Mouse (Mus musculus) embryonic fibroblast, embryonic 13.5 days (primary cell): ENCODE data around the gene Mpzl3. TPM values are rescaled to one million over a fixed set of nuclear protein-coding genes. Genes with fewer than 3 reads are reported as not detected.
A peak's percentile ranks its signal among the peaks of the same experiment; 100 is the strongest.

Experiments used
- H3K27ac ChIP-seq: 2 replicates; pipeline ENCODE4 v1.5.1; 2012; ENCODE audit warnings: low read length, control low read depth, inconsistent platforms; ENCODE audit not compliant: insufficient read depth
- H3K4me1 ChIP-seq: 2 replicates; pipeline ENCODE4 v1.6.1; 2011; ENCODE audit warnings: low read length; ENCODE audit not compliant: control insufficient read depth, insufficient read depth
- H3K4me3 ChIP-seq: 2 replicates; pipeline ENCODE4 v1.5.1; 2011; ENCODE audit warnings: mild to moderate bottlenecking, control low read depth, low read length; ENCODE audit not compliant: insufficient read depth
- CTCF ChIP-seq: IDR thresholded peaks from 2 replicates; pipeline ENCODE4 v1.5.1; 2011; ENCODE audit warnings: mild to moderate bottlenecking, control low read depth, low read length, moderate library complexity, borderline replicate concordance; ENCODE audit not compliant: insufficient read depth
- POLR2A ChIP-seq: IDR thresholded peaks from 2 replicates; pipeline ENCODE4 v1.6.1; 2011; ENCODE audit warnings: low read depth, mild to moderate bottlenecking, control low read depth, low read length, moderate library complexity
- polyA plus RNA-seq: library from polyadenylated mRNA; stranded (reverse); fragments of >200 nt; gene quantifications from 2 replicates; pipeline ENCODE4 v1.2.4, GENCODE M21; 2011; ENCODE audit warnings: low read depth; ENCODE audit not compliant: missing spikeins, insufficient read length

Mpzl3 gene
- 3.4 and 4.0 TPM in 2 replicates for polyA plus RNA-seq

DNA sequence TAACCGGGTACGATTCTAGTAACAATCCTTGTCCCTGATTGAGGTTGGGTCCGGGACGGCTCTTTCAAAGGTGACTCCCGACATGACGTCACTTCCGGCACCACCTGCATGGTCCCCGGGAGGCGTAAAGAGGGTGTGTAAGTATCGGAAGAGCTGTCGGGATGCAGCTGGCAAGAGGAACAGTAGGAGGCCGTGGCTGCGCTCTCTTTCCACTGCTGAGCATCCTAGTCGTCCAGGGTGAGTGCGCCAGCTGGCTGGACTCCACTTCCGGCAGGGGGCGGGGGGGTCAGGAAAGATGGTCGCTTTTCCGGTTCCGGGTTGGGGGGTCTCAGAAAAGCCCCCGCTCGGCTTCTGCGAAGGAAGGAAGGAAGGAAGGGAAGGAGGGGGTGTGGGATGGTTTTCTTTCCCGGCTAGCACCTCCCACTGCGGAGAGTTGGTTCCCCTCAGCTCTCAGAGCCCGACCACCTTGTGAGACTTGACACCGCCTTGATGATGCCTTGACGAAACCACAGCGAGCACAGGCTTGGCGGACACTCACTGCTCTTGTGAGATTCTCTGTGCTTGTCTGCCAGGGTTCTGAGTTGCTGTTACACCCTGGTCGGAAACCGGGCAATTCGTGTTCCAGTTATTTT is at the start of gene Mpzl3:
Gene Mpzl3, plus strand, starts transcription at position 105 of the 632 bp plus-strand sequence.
- peak within 1 kb of the TSS; percentile 48 for H3K4me3 ChIP-seq

GRCm38 (mm10) chr9:45007404-45007803 is 47.6 kb upstream of the Mpzl3 start:
- TF ChIP-seq CTCF (no peak), POLR2A (no peak)
- Histone ChIP-seq H3K27ac (no peak overlapping the region), H3K4me1 (no peaks in the 10 kb centered on the region), H3K4me3 (no peak overlapping the region)

More for the DNA sequence above, at the start of gene Mpzl3:
- TF ChIP-seq CTCF (no peak), POLR2A (peak; percentile 42)
- Histone ChIP-seq H3K27ac (peak within 1 kb of the TSS; percentile 11; the same call in 1 of the 2 replicates), H3K4me1 (no peaks in the 10 kb centered on the region)

DNA sequence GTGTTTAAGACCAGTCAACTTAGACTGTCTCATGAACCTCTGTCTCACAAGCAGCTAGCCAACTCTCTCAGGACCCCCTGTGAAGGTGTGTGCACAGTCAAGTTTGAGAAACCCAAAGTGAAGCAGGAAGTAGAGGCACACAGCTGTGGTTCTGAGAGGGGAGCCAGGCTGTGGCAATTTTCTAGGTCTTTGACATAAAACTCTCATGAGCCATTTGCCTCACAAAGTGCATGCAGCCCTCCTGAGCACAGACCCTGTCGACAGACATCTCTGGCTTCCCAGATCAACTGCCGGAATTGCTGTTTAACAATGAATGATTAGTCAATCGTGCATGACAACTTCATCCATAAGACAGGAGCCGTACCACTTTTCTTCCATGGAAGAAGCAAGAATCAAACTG is 46.6 kb upstream of the Mpzl3 start:
- no peak overlapping the region for H3K27ac ChIP-seq
- no peak overlapping the region for H3K4me3 ChIP-seq
- TF ChIP-seq POLR2A (no peak), CTCF (no peak)

GRCm38 (mm10) chr9:45009180-45010078 is 45.6 kb upstream of the Mpzl3 start, which contains the start of gene Cd3e:
Gene Cd3e (minus strand): TSS chr9:45009627.
- Histone ChIP-seq H3K4me1 (no peaks in the 10 kb centered on the region), H3K27ac (no peak within 1 kb of the TSS), H3K4me3 (no peak within 1 kb of the TSS)
- TF ChIP-seq CTCF (no peak), POLR2A (no peak)

More for the DNA sequence above, 46.6 kb upstream of the Mpzl3 start:
- H3K4me1 ChIP-seq = no peaks in the 10 kb centered on the region

- H3K4me1 ChIP-seq = no peaks in the 10 kb centered on the region
- H3K27ac ChIP-seq = no peak overlapping the region
- H3K4me3 ChIP-seq = no peak overlapping the region
- TF ChIP-seq CTCF (no peak), POLR2A (no peak)
Measured at GRCm38 (mm10) chr9:45010461-45010860, 44.5 kb upstream of the Mpzl3 start.

DNA sequence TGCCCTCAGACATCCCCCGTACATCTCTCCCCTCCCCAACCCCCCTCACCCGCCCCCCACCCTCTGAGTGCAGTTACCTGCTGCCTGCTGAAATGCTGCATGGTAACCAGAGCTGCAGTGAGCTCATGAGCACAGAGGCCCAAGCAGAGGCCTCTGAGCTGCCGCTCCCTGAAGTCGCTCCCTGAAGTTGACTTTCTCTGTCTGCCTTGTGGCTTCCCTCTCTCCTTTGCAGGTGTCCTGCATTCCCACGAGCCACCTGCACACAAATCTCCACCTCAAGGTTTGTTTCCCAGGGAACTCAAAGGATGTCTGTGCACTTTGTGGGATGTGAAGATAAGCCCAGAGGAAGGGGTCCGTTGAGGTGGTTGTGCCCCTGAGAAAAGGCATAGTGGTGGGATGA is 43.7 kb upstream of the Mpzl3 start:
- Histone ChIP-seq H3K4me1 (no peaks in the 10 kb centered on the region), H3K4me3 (no peak overlapping the region)
- no peak for TF ChIP-seq CTCF

DNA sequence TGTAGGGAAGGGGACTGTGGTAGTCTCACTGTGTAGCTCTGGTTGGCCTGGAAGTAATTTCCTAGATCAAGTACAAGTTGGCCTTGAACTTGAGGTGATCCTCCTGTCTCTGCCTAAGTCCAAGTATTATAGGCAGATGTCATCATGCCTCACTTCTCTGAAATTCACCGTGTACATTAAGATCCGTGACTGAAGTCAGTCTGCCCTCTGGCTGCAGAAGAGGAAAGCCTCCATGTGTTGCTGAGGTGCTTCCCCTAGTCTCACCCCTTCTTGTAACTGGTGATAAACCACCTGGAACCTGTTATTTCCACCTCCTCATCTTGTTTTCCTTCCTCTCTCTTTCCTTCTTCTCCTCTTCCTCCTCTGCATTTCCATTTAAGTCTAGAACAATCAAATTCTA is 40.1 kb upstream of the Mpzl3 start:
- Histone ChIP-seq H3K4me1 (no peaks in the 10 kb centered on the region), H3K4me3 (no peak overlapping the region), H3K27ac (no peak overlapping the region)
- TF ChIP-seq POLR2A (no peak), CTCF (no peak)

More for the DNA sequence above, 43.7 kb upstream of the Mpzl3 start:
- H3K27ac ChIP-seq = no peak overlapping the region

DNA sequence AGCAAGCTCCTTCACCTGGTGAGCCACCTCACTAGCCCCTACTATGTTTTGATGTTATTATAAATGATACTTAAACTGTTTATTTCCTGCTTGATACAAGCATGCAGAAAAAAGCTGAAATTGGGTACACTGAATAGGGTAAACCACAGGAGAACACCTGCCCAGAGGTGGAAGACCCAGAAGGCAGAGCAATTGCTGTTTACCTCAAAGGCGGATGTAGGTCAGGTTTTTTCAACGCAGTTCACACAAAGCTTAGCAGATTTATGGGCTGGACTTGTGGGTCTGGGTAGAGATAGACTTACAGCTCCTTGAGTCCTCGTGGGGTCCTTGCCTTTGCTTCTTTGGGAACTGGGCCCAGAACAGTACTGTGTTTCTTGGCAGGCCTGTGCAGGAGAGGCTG is 39.1 kb upstream of the Mpzl3 start:
- TF ChIP-seq CTCF (no peak), POLR2A (no peak)
- no peak overlapping the region for H3K27ac ChIP-seq
- H3K4me1 ChIP-seq = no peaks in the 10 kb centered on the region
- no peak overlapping the region for H3K4me3 ChIP-seq

DNA sequence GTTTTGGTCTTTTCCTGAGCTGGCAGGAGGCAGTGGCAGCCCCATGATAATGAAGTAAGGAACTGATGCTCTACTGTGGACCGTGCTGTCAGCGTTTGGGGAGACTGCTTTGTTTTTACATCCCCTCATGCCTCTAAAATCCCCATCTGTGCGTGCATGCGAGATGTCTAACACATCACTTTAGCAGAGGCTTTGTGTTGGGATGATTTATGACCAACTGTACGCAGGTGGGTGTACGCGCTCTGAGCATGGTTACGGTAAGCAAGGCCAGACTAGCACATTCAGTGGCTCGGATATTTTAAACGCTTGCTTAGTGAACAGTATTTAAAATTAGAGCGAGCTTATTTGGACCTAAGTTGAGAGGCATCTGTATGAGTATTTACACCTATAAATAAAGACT is 37.0 kb upstream of the Mpzl3 start:
- H3K27ac ChIP-seq = no peak overlapping the region
- no peak for TF ChIP-seq POLR2A
- TF ChIP-seq CTCF = no peak
- no peaks in the 10 kb centered on the region for H3K4me1 ChIP-seq
- no peak overlapping the region for H3K4me3 ChIP-seq

DNA sequence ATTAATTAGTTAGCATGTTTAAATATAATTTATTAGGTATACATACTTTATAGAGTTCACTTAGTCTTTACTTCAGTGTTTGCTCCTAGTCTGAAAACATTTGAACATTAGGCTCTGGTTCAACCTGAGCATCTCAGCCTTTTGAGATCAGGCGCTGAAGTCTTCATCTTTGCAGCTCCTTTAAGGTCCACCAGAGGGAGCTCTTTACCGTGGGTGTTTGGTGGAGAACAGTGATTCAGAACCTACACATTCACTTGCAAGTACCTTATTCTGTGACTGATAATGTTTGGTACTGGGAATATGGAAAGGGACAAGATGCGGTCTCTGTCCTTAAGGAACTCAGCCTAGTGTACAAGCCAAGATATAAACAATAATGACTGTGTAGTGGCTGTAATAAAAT is 32.2 kb upstream of the Mpzl3 start:
- H3K27ac ChIP-seq = no peak overlapping the region
- no peaks in the 10 kb centered on the region for H3K4me1 ChIP-seq
- no peak for TF ChIP-seq CTCF
- no peak for TF ChIP-seq POLR2A
- no peak overlapping the region for H3K4me3 ChIP-seq
